Mouse (Mus musculus) stomach, embryonic 15.5 days (tissue): ENCODE results near the gene Ptprn2. TPM values are rescaled to one million over a fixed set of nuclear protein-coding genes. Genes with fewer than 3 reads are reported as not detected.
A peak's percentile ranks its signal among the peaks of the same experiment; 100 is the strongest.

Experiments used
- ATAC-seq: fragments of 200-750 bp; cut with Nextera tagmentation; 2 replicates; pipeline ENCODE4 v1.8.0; 2017; ENCODE audit warnings: low read depth, moderate number of reproducible peaks, moderate TSS enrichment; ENCODE audit not compliant: insufficient read depth, low FRiP score
- H3K27ac ChIP-seq: fragments of 300-500 bp; sonication (generic); 2 replicates; pipeline ENCODE4 v1.5.1; 2015; ENCODE audit warnings: mild to moderate bottlenecking, inconsistent platforms
- H3K27me3 ChIP-seq: fragments of 300-500 bp; sonication (generic); replicated peaks from 2 replicates; pipeline ENCODE4 v1.6.1; 2015; ENCODE audit warnings: inconsistent platforms
- H3K36me3 ChIP-seq: fragments of 300-500 bp; sonication (generic); 2 replicates; pipeline ENCODE4 v1.6.1; 2015; ENCODE audit warnings: inconsistent platforms
- H3K4me1 ChIP-seq: fragments of 300-500 bp; sonication (generic); 2 replicates; pipeline ENCODE4 v1.6.1; 2015; ENCODE audit warnings: inconsistent platforms
- H3K4me2 ChIP-seq: fragments of 300-500 bp; sonication (generic); 2 replicates; pipeline ENCODE4 v1.6.1; 2015; ENCODE audit warnings: mild to moderate bottlenecking, inconsistent platforms
- H3K4me3 ChIP-seq: fragments of 300-500 bp; sonication (generic); replicated peaks from 2 replicates; pipeline ENCODE4 v1.5.1; 2015; ENCODE audit warnings: inconsistent platforms
- H3K9ac ChIP-seq: fragments of 300-500 bp; sonication (generic); 2 replicates; pipeline ENCODE4 v1.6.1; 2015; ENCODE audit warnings: inconsistent platforms
- H3K9me3 ChIP-seq: fragments of 300-500 bp; sonication (generic); 2 replicates; pipeline ENCODE4 v1.6.1; 2016; ENCODE audit warnings: inconsistent platforms
- whole genome bisulfite sequencing: fragments of 180-500 bp; shearing (Covaris S2); methylation state at CpG from one replicate; pipeline ENCODE4 v1.1.7; 2015; 5-methylcytosine and 5-hydroxymethylcytosine counted together
- microRNA counts: library from miRNA; unstranded; fragments of <30 nt; microRNA quantifications from one replicate; lab custom pipeline; 2016
- microRNA-seq: library from miRNA; unstranded; fragments of <30 nt; microRNA quantifications from one replicate; pipeline ENCODE4, GENCODE M21; 2016
- polyA plus RNA-seq: library from polyadenylated mRNA; unstranded; fragments of >200 nt; fragmentation: Nextera tagmentation; extraction: Ambion mirVana; gene quantifications from 2 replicates; pipeline ENCODE4 v1.2.1, GENCODE M21; 2015

The Ptprn2 gene
- polyA plus RNA-seq, 1 experiment from 2014 or later = 3.7 TPM

DNA sequence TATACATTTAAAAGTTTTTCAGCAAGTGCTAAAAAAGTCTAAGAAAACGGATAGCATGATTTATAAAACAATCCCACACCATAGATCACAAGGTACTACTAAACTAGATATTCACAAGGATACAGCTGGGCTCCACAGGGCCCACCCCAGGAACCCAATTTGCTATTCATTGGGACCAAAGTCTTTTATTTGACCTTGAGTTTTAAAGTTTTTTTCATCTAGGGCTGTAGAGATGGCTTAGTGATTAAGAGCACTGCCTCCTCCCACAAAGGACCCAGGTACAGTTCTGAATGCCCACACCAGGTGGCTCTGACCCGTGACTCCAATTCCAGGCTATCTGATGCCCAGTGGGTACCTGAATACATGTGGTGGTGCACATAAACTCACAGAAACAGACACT, 811.3 kb downstream of the Ptprn2 start:
- H3K4me3 ChIP-seq = no peak overlapping the region
- 64% methylated on average over 2 of the region's 2 CpGs for WGBS

DNA sequence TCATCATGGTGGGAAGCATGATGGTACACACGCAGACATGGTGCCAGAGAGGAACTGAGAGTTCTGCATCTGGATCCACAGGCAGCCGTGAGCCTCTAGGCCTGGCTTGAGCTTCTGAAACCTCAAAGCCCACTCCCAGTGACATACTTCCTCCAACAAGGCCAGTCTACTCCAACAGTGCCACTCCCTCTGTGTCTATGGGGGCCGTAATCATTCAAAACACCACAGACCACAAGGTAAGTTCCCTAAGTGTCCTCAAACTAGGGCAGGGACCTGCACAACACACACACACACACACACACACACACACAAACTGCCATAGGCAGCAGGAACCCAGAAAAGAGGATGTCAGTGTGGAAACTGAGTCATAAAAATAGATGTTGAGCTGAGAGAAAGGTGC, 813.6 kb downstream of the Ptprn2 start:
- no peak overlapping the region for H3K4me3 ChIP-seq
- H3K27ac ChIP-seq = no peak overlapping the region
- ATAC-seq = no peak
- H3K4me2 ChIP-seq = no peak overlapping the region
- no peaks in the 10 kb centered on the region for H3K4me1 ChIP-seq
- H3K9me3 ChIP-seq = no peaks in the 10 kb centered on the region
- H3K9ac ChIP-seq = no peak overlapping the region
- H3K36me3 ChIP-seq = no peaks in the 10 kb centered on the region
- 78% methylated on average over 3 of the region's 3 CpGs for WGBS
- H3K27me3 ChIP-seq = no peaks in the 10 kb centered on the region

More for the DNA sequence above, 811.3 kb downstream of the Ptprn2 start:
- Histone ChIP-seq H3K27me3 (no peaks in the 10 kb centered on the region), H3K9me3 (no peaks in the 10 kb centered on the region), H3K36me3 (no peaks in the 10 kb centered on the region), H3K27ac (no peak overlapping the region), H3K9ac (no peak overlapping the region), H3K4me1 (no peaks in the 10 kb centered on the region), H3K4me2 (no peak overlapping the region)
- no peak for ATAC-seq

DNA sequence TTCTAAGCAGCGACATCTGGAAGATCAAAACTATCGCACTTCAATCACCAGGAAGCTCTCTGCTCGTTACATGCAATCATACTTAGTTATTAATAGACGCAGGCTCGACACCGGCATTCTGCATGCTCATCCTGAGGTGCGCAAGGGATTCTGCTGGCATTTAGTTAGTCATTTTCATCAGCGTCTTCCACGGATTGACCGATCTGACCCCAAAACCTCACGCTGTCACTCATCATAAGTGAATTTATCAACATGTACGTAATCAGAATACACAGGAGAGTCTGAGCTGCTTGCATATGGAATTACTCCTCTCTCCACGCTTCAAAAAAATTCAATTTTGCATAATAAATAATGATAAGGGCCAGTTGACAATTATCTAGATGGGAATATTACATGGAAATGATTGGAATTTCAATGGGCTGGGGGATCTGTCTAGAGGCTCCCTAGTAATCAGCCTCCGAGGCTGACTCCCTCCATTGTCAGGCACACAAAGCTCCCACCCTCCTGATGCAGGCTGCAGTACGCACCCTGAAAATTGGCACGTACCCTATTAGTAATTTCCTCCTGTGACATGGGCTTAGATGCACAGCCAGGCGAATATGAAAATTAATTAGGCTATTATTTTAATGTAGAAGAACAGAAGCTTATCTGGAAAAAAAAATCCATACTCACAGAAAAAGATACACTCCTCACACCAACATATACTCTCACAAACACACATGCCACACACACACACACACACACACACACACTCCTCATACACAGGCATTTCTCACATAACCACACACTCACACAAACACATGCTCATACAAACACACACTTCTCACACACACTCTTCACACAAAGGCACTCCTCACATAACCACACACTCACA, 819.5 kb downstream of the Ptprn2 start:
- H3K27ac ChIP-seq = no peak overlapping the region
- H3K4me2 ChIP-seq = no peak overlapping the region
- H3K4me1 ChIP-seq = no peaks in the 10 kb centered on the region
- no peak for ATAC-seq
- H3K9ac ChIP-seq = no peak overlapping the region
- 82% methylated on average over 17 of the region's 17 CpGs for WGBS
- H3K9me3 ChIP-seq = no peaks in the 10 kb centered on the region
- H3K4me3 ChIP-seq = no peak overlapping the region
- no peaks in the 10 kb centered on the region for H3K27me3 ChIP-seq
- no peaks in the 10 kb centered on the region for H3K36me3 ChIP-seq

DNA sequence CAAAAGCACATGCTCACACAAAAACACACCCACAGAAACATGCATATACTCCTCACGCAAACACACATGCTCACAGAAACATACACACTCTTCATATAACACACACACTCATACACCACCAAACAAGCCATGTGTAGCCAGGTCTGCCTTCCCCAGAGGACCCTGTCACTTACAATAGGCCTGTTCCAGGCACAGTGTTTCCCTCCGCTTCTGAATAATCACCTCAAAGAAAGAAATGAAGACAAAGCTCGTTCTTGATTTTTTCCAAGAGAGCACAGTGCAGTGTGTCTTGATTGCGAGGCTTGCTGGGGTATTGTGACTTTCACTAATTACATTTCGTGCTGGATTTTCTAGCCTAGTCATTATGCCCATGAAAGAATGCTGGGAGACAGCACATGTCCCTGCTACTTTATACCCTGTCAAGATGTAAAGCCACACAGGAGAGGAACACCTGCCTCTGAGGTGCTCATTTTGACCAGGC, 820.1 kb downstream of the Ptprn2 start:
- no peak for ATAC-seq
- WGBS = 84% methylated on average over 5 of the region's 5 CpGs

DNA sequence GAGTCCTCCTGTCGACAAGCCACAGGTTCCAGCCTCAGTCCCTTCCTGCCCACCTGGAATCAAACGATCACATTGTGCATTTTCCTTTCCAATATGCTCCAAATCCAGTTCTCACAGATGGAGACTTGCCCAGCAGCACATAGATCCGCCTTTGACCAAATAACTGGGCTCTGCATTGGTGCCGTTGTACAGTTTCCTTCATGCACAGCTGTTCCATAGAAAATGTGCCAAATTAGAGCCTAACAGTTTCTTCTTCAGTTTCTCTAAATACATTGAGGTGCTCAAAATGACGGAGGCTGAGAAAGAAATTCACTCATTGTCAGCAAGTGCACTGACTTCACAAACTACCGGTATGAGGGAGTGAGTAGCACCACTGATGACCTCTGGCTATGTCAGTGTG, 826.6 kb downstream of the Ptprn2 start:
- Histone ChIP-seq H3K4me3 (no peak overlapping the region), H3K4me2 (no peak overlapping the region), H3K9me3 (no peaks in the 10 kb centered on the region), H3K36me3 (no peaks in the 10 kb centered on the region), H3K27me3 (no peaks in the 10 kb centered on the region), H3K9ac (no peak overlapping the region), H3K27ac (no peak overlapping the region), H3K4me1 (no peaks in the 10 kb centered on the region)
- WGBS = 75% methylated on average over 6 of the region's 6 CpGs
- ATAC-seq = no peak

More for the DNA sequence above, 820.1 kb downstream of the Ptprn2 start:
- Histone ChIP-seq H3K27me3 (no peaks in the 10 kb centered on the region), H3K4me3 (no peak overlapping the region), H3K4me2 (no peak overlapping the region), H3K9me3 (no peaks in the 10 kb centered on the region), H3K4me1 (no peaks in the 10 kb centered on the region), H3K36me3 (no peaks in the 10 kb centered on the region), H3K9ac (no peak overlapping the region), H3K27ac (no peak overlapping the region)

DNA sequence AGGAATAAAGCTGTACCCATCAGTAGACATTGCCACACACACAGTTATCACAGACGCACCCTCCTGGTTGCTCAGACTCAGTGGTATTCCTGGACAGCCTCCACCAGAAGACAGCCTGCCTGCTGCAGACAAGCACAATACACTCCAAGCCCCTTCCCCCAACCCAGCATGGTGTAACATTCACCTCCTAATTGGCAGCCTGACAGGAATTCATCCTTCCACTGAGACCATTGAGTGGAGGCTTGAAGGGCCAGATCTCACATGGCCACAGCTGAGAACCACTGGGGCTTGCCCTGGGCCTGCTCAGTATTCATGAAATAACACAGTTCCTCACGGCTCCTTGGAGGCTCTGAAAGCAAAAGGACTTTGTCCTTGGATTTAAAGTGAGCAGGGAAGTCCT, 829.5 kb downstream of the Ptprn2 start:
- Histone ChIP-seq H3K4me3 (no peak overlapping the region), H3K27ac (no peak overlapping the region), H3K27me3 (no peaks in the 10 kb centered on the region), H3K9me3 (no peaks in the 10 kb centered on the region), H3K4me2 (no peak overlapping the region), H3K4me1 (no peaks in the 10 kb centered on the region), H3K36me3 (no peaks in the 10 kb centered on the region), H3K9ac (no peak overlapping the region)
- 58% methylated on average over 2 of the region's 2 CpGs for WGBS
- no peak for ATAC-seq

DNA sequence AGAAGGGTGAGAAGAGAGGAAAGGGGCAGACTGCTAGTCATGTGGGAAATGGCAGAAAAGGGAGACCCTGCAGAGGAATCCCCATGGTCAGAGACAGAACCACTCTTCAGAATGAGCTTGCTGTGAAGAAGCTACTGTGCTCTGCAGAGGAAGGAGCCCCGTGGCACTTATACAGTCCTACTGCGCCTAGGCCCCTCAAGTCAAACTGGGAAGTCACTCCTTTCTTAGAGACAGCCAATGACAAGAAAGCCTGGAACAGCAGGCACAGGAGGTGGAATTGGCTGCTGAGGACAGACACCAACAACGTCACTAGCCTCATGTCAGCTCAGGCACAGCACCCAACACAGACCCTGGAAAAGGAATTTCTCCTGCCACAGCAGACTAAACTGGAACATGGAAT, 830.1 kb downstream of the Ptprn2 start:
- H3K4me3 ChIP-seq = no peak overlapping the region
- H3K4me1 ChIP-seq = no peaks in the 10 kb centered on the region
- H3K4me2 ChIP-seq = no peak overlapping the region
- H3K27me3 ChIP-seq = no peaks in the 10 kb centered on the region
- no peak overlapping the region for H3K9ac ChIP-seq
- H3K9me3 ChIP-seq = no peaks in the 10 kb centered on the region
- H3K27ac ChIP-seq = no peak overlapping the region
- no peak for ATAC-seq
- WGBS = 80% methylated on average over 3 of the region's 3 CpGs
- H3K36me3 ChIP-seq = no peaks in the 10 kb centered on the region

DNA sequence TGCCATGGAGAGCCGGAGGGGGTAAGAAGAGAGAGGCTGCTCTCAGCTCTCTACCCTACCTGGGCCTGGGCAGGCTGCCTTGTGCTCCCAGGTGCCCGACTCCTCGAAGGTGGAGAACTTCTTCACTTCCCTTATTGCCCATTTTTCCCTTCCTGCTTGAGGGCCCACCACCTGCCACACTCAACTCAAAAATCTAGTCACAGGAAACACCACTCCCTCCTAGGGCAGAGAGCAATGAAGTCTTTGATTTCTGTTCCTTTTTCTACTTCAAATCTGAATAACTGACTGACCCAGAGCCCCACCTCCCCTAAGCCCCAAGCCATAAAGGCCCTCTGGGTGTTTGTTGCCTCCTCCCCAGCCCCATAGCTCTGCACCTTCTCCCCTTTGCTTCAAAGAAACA, 832.7 kb downstream of the Ptprn2 start:
- H3K9ac ChIP-seq = no peak overlapping the region
- H3K4me2 ChIP-seq = no peak overlapping the region
- H3K27me3 ChIP-seq = no peaks in the 10 kb centered on the region
- H3K4me1 ChIP-seq = no peaks in the 10 kb centered on the region
- H3K4me3 ChIP-seq = no peak overlapping the region
- no peaks in the 10 kb centered on the region for H3K9me3 ChIP-seq
- no peak overlapping the region for H3K27ac ChIP-seq
- WGBS = 96% methylated on average over 3 of the region's 3 CpGs
- no peak for ATAC-seq
- H3K36me3 ChIP-seq = no peaks in the 10 kb centered on the region

DNA sequence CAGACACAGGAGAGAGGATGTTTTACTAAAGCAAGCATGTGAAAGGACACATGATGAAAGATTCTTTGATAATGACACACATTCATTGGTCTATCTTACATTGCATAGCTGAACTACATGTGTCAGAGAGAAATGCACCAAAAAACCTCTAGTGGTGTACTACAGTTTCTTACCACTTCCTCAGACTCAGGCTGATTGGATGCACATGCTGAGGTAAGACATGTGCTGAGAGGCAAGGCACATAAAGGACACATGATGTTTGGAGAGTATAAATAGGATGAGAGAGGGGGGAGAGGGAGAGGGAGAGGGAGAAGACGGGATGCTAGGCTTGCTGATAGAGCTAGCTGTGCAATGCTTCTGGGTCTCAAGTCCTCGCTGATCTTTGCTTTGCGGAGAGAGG, 837.5 kb downstream of the Ptprn2 start:
- no peak overlapping the region for H3K27ac ChIP-seq
- H3K27me3 ChIP-seq = no peaks in the 10 kb centered on the region
- no peaks in the 10 kb centered on the region for H3K36me3 ChIP-seq
- no peak for ATAC-seq
- H3K9me3 ChIP-seq = no peaks in the 10 kb centered on the region
- no peaks in the 10 kb centered on the region for H3K4me1 ChIP-seq
- H3K4me3 ChIP-seq = no peak overlapping the region
- no peak overlapping the region for H3K9ac ChIP-seq
- WGBS = 86% methylated on average over 3 of the region's 3 CpGs
- no peak overlapping the region for H3K4me2 ChIP-seq

MicroRNA genes within 50 kb of the gene (microRNA counts, 519-probe panel; counts per million panel counts)
- microRNA mmu-miR-153 (lab: Ali Mortazavi, UCI) = 2,251 counts per million, percentile 39 among the panel's probes with 10 or more counts

Small RNAs within 50 kb of the gene (microRNA-seq; reads per million reads assigned to microRNA genes)
- gene Mir153 = 28.2 reads per million, percentile 37 among the genes with 10 or more reads in this experiment

Other genes with a start within 250 kb of the Ptprn2 start
- 17.9 and 23.1 TPM in 2 replicates for gene Wdr60, start 222.7 kb upstream of the Ptprn2 start, polyA plus RNA-seq
- not detected in 2 replicates for gene Gm11027, start 210.3 kb upstream of the Ptprn2 start, polyA plus RNA-seq
- 28.4 and 29.9 TPM in 2 replicates for gene Esyt2, start 204.5 kb upstream of the Ptprn2 start, polyA plus RNA-seq
- 35.8 and 40.1 TPM in 2 replicates for gene Ncapg2, start 80.3 kb upstream of the Ptprn2 start, polyA plus RNA-seq